Mouse (Mus musculus) megakaryocyte, embryonic 14.5 days (primary cell): ENCODE measurements around the gene Olfr777.
"Not testable (repeated sequence)": the region's sequence is repeated elsewhere in the genome, so short reads cannot be mapped to it uniquely, and the experiment has no call there.

ENCODE experiments used
- FLI1 ChIP-seq: IDR thresholded peaks from 2 replicates; pipeline ENCODE4 v1.6.1; 2012; ENCODE audit warnings: low read length, inconsistent platforms, mixed read lengths
- GATA1 ChIP-seq: IDR thresholded peaks from 3 replicates; pipeline ENCODE4 v1.6.1; 2012; ENCODE audit warnings: mixed read lengths, low read length, inconsistent platforms, borderline replicate concordance

DNA sequence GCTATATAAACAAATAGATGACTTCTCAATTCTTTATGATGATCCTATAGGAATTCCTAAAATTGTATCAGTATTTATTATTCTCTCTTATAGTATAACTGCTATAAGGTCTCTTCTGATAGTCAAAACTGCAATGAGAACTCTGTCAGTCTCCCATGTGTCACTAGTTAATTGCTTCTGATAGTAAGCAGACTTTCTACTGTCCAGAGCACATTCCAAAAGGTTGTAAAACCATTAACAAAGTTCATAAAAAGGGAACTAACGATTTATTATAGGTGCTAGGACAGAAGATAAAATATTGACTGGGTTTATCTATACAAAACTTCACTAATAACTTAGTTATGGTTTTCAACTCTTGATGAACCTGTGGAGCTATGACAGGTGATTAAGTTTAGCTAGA lies 41.7 kb upstream of the Olfr777 start:
- TF ChIP-seq GATA1, FLI1: not testable (repeated sequence)
